Mouse (Mus musculus): ENCODE results near the gene Gcgr. TPM values are rescaled to one million over a fixed set of nuclear protein-coding genes. Genes with fewer than 3 reads are reported as not detected.

Gene Gcgr
- polyA plus RNA-seq, 1 experiment, result not detected

DNA sequence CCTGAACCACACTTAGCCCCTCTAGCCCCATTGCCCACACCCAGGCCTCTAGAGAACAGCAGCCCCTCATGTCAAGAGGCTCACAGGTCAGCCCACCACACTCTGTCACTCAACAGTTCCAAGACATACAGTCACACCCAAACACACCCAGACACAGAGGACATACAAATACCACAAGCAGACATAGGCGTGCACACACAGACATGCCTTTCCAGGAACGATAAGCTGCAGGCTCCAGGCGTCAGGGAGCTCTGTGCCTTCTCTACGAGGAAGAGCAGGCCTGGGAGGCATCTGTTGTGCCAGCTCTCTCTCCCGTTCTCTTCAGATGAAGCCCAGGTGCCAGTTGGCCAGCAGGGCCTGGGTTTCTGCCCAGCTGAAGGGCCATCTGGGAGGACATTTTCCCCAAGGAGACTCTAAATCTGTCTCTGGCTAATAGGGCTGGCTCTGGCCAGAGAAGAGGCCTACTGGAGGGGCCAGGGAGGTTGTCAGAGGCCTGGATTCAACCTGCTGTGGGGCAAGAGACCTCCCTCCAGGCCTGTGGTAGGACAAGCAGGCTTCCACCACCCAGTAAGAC is 9.4 kb upstream of the Gcgr start:
- Histone ChIP-seq H3K79me3 (ENCODE audit: low read depth) (no peaks in the 10 kb centered on the region), H3K79me2 (ENCODE audit: control insufficient read depth, insufficient read depth) (no peaks in the 10 kb centered on the region), H3K27me3 (ENCODE audit: control insufficient read depth, insufficient read depth, insufficient read length) (no peaks in the 10 kb centered on the region)

GRCm38 (mm10) chr11:120522581-120522980 is 7.9 kb upstream of the Gcgr start:
- no peaks in the 10 kb centered on the region for H3K79me3 ChIP-seq (ENCODE audit: low read depth)
- no peak for TF ChIP-seq USF1 (IDR thresholded peaks at IDR 0.05; ENCODE audit: low read depth)
- H3K79me2 ChIP-seq (ENCODE audit: control insufficient read depth, insufficient read depth), result no peaks in the 10 kb centered on the region
- no peak overlapping the region for H3K4me3 ChIP-seq (ENCODE audit: insufficient read depth, poor library complexity, severe bottlenecking)
- H3K27me3 ChIP-seq (ENCODE audit: control insufficient read depth, insufficient read depth, insufficient read length), result peaks cover 3% of the 10 kb centered on the region
- no peak overlapping the region for H3ac ChIP-seq (ENCODE audit: control insufficient read depth, insufficient read length, low read depth)
- no peaks in the 10 kb centered on the region for H3K36me3 ChIP-seq (ENCODE audit: control insufficient read depth, insufficient read depth)

More for the DNA sequence above, 9.4 kb upstream of the Gcgr start:
- H3ac ChIP-seq (ENCODE audit: control insufficient read depth, insufficient read length, low read depth), result no peak overlapping the region
- TF ChIP-seq FOSL1 (IDR thresholded peaks at IDR 0.05; ENCODE audit: insufficient read depth, low read length, poor library complexity, severe bottlenecking) (no peak), MYOD1 (IDR thresholded peaks at IDR 0.05; ENCODE audit: control insufficient read depth, insufficient read length, low read depth) (no peak), MAX (IDR thresholded peaks at IDR 0.05) (no peak), USF1 (IDR thresholded peaks at IDR 0.05; ENCODE audit: low read depth) (no peak), CTCF (IDR thresholded peaks at IDR 0.05; ENCODE audit: control insufficient read depth, insufficient read depth, insufficient read length) (no peak), CEBPB (IDR thresholded peaks at IDR 0.05; ENCODE audit: low read depth) (no peak), MYOG (IDR thresholded peaks at IDR 0.05; ENCODE audit: control insufficient read depth, extremely low read depth, insufficient read length) (no peak)
- H3K36me3 ChIP-seq (ENCODE audit: control insufficient read depth, insufficient read depth), result no peaks in the 10 kb centered on the region
- no peak overlapping the region for H3K4me3 ChIP-seq (ENCODE audit: insufficient read depth, poor library complexity, severe bottlenecking)

- TF ChIP-seq MYOG (IDR thresholded peaks at IDR 0.05; ENCODE audit: control insufficient read depth, extremely low read depth, insufficient read length) (no peak), CTCF (IDR thresholded peaks at IDR 0.05; ENCODE audit: control insufficient read depth, insufficient read depth, insufficient read length) (no peak), FOSL1 (IDR thresholded peaks at IDR 0.05; ENCODE audit: insufficient read depth, low read length, poor library complexity, severe bottlenecking) (no peak), USF1 (IDR thresholded peaks at IDR 0.05; ENCODE audit: low read depth) (no peak), MYOD1 (IDR thresholded peaks at IDR 0.05; ENCODE audit: control insufficient read depth, insufficient read length, low read depth) (no peak), MAX (IDR thresholded peaks at IDR 0.05) (no peak), CEBPB (IDR thresholded peaks at IDR 0.05; ENCODE audit: low read depth) (no peak)
- H3K79me2 ChIP-seq (ENCODE audit: control insufficient read depth, insufficient read depth), result no peaks in the 10 kb centered on the region
- peaks cover 37% of the 10 kb centered on the region for H3K27me3 ChIP-seq (ENCODE audit: control insufficient read depth, insufficient read depth, insufficient read length)
Observed at GRCm38 (mm10) chr11:120525959-120526358, 4.5 kb upstream of the Gcgr start.

DNA sequence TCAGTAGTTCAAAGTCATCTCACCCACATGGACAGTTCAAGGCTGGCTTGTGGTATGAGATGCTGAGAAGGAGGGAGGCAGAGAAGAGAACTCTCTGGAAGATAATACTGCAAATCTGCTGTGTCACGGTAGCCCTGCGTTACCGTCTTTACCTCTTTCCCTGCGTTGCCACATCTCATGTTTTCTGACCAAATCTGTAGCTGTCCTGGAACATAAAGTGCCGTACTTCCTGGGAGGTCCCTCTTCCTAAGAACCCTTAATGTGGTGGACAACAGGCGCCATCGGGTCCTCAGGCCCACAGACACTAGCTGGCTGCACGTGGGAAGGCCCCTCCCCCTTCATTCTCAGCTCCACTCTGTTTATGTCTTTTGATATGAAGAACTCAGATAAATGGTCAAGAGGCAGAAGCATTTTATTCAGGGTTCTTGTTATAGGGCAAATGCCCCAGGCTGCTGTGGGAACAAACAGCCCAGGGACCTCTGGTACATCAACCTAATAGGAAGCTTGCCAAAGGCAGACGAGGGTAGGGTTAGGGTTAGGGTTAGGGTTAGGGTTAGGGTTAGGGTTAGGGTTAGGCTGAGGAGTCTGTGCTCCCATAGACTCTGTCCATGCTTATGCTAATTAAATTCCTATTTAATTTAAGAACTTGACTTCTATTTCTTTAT is 2.7 kb upstream of the Gcgr start:
- TF ChIP-seq CTCF (IDR thresholded peaks at IDR 0.05; ENCODE audit: control insufficient read depth, insufficient read depth, insufficient read length), result no peak
- TF ChIP-seq USF1 (IDR thresholded peaks at IDR 0.05; ENCODE audit: low read depth), result no peak
- no peak for TF ChIP-seq MYOD1 (IDR thresholded peaks at IDR 0.05; ENCODE audit: control insufficient read depth, insufficient read length, low read depth)
- TF ChIP-seq CEBPB (IDR thresholded peaks at IDR 0.05; ENCODE audit: low read depth), result no peak
- TF ChIP-seq FOSL1 (IDR thresholded peaks at IDR 0.05; ENCODE audit: insufficient read depth, low read length, poor library complexity, severe bottlenecking), result no peak
- TF ChIP-seq MAX (IDR thresholded peaks at IDR 0.05), result no peak
- TF ChIP-seq MYOG (IDR thresholded peaks at IDR 0.05; ENCODE audit: control insufficient read depth, extremely low read depth, insufficient read length), result no peak
- Histone ChIP-seq H3K79me2 (ENCODE audit: control insufficient read depth, insufficient read depth) (no peaks in the 10 kb centered on the region), H3K27me3 (ENCODE audit: control insufficient read depth, insufficient read depth, insufficient read length) (peaks cover 55% of the 10 kb centered on the region), H3ac (ENCODE audit: control insufficient read depth, insufficient read length, low read depth) (no peak overlapping the region), H3K36me3 (ENCODE audit: control insufficient read depth, insufficient read depth) (no peaks in the 10 kb centered on the region), H3K79me3 (ENCODE audit: low read depth) (no peaks in the 10 kb centered on the region), H3K4me3 (ENCODE audit: insufficient read depth, poor library complexity, severe bottlenecking) (no peak overlapping the region)

More at GRCm38 (mm10) chr11:120525959-120526358, 4.5 kb upstream of the Gcgr start:
- Histone ChIP-seq H3K4me3 (ENCODE audit: insufficient read depth, poor library complexity, severe bottlenecking) (no peak overlapping the region), H3K79me3 (ENCODE audit: low read depth) (no peaks in the 10 kb centered on the region), H3K36me3 (ENCODE audit: control insufficient read depth, insufficient read depth) (no peaks in the 10 kb centered on the region), H3ac (ENCODE audit: control insufficient read depth, insufficient read length, low read depth) (no peak overlapping the region)

DNA sequence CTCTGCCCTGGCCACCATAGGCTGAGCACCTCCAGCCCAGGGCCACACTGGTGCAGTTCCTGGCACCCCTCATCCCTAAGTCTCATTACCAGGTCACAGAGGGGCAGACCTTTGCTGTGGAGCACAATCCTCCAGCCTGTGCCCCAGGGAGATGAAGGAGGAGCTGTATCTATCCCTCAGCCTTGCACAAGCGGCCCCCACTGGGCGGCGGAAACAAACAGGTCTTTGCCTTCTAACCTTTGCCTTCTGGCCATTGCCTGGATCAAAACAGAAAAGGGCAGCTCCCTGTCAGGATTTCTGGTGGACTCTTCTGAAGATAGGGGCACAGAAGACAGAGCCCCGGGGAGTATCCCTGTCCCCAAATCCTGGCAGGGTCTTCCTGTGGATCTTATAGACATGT is 1.6 kb upstream of the Gcgr start:
- Histone ChIP-seq H3K79me2 (ENCODE audit: control insufficient read depth, insufficient read depth) (no peaks in the 10 kb centered on the region), H3K4me3 (ENCODE audit: insufficient read depth, poor library complexity, severe bottlenecking) (no peak overlapping the region), H3K27me3 (ENCODE audit: control insufficient read depth, insufficient read depth, insufficient read length) (peaks cover 65% of the 10 kb centered on the region), H3ac (ENCODE audit: control insufficient read depth, insufficient read length, low read depth) (no peak overlapping the region), H3K36me3 (ENCODE audit: control insufficient read depth, insufficient read depth) (no peaks in the 10 kb centered on the region), H3K79me3 (ENCODE audit: low read depth) (no peaks in the 10 kb centered on the region)
- TF ChIP-seq CTCF (IDR thresholded peaks at IDR 0.05; ENCODE audit: control insufficient read depth, insufficient read depth, insufficient read length) (no peak), MYOG (IDR thresholded peaks at IDR 0.05; ENCODE audit: control insufficient read depth, extremely low read depth, insufficient read length) (no peak), MAX (IDR thresholded peaks at IDR 0.05) (no peak), CEBPB (IDR thresholded peaks at IDR 0.05; ENCODE audit: low read depth) (no peak), MYOD1 (IDR thresholded peaks at IDR 0.05; ENCODE audit: control insufficient read depth, insufficient read length, low read depth) (no peak), USF1 (IDR thresholded peaks at IDR 0.05; ENCODE audit: low read depth) (no peak), FOSL1 (IDR thresholded peaks at IDR 0.05; ENCODE audit: insufficient read depth, low read length, poor library complexity, severe bottlenecking) (no peak)

- TF ChIP-seq MYOD1 (IDR thresholded peaks at IDR 0.05; ENCODE audit: control insufficient read depth, insufficient read length, low read depth) (no peak), CTCF (IDR thresholded peaks at IDR 0.05; ENCODE audit: control insufficient read depth, insufficient read depth, insufficient read length) (no peak), MYOG (IDR thresholded peaks at IDR 0.05; ENCODE audit: control insufficient read depth, extremely low read depth, insufficient read length) (no peak), CEBPB (IDR thresholded peaks at IDR 0.05; ENCODE audit: low read depth) (no peak), FOSL1 (IDR thresholded peaks at IDR 0.05; ENCODE audit: insufficient read depth, low read length, poor library complexity, severe bottlenecking) (no peak), MAX (IDR thresholded peaks at IDR 0.05) (no peak), USF1 (IDR thresholded peaks at IDR 0.05; ENCODE audit: low read depth) (no peak)
- Histone ChIP-seq H3K27me3 (ENCODE audit: control insufficient read depth, insufficient read depth, insufficient read length) (peaks cover 90% of the 10 kb centered on the region), H3K4me3 (ENCODE audit: insufficient read depth, poor library complexity, severe bottlenecking) (no peak overlapping the region), H3K79me2 (ENCODE audit: control insufficient read depth, insufficient read depth) (no peaks in the 10 kb centered on the region), H3K36me3 (ENCODE audit: control insufficient read depth, insufficient read depth) (no peaks in the 10 kb centered on the region), H3ac (ENCODE audit: control insufficient read depth, insufficient read length, low read depth) (no peak overlapping the region), H3K79me3 (ENCODE audit: low read depth) (no peaks in the 10 kb centered on the region)
Observed at GRCm38 (mm10) chr11:120531646-120532045, 1.1 kb downstream of the Gcgr start.
